20 mouse cellular contexts compared by ENCODE assay signal in genomic region chr12:105102901-105103300, GRCm38 (mm10). TPM values are rescaled to one million over a fixed set of nuclear protein-coding genes. Genes with fewer than 3 reads are reported as not detected.
DNase-seq lines count a peak whose midpoint lies in the region; ATAC-seq lines count a peak whose summit lies in the region.
"Had no signal": no experiment of that assay in that cellular context is flagged by ENCODE, and none has a peak within 500 bp of the region (broad histone marks: within the 10 kb centered on the region; RNA-seq: fewer than 3 reads in every experiment).

No protein-coding gene starts in this region.

- H3K4me1 ChIP-seq in heart, embryonic 12.5 days (replicated peaks): no peaks in the 10 kb centered on the region
- peaks cover 20% of the 10 kb centered on the region for H3K4me1 ChIP-seq in midbrain, embryonic 15.5 days
- H3K4me1 ChIP-seq: heart, embryonic 15.5 days; limb, embryonic 12.5 days had no signal

- WGBS in heart, embryonic 12.5 days: 52% methylated on average over 8 of the region's 8 CpGs
- WGBS in midbrain, embryonic 15.5 days: 28% methylated on average over 8 of the region's 8 CpGs

- no peak overlapping the region for H3K9ac ChIP-seq in heart, embryonic 12.5 days
- no peak overlapping the region for H3K9ac ChIP-seq in midbrain, embryonic 15.5 days
- H3K9ac ChIP-seq: heart, embryonic 15.5 days; limb, embryonic 12.5 days had no signal

- no peak overlapping the region for H3K4me2 ChIP-seq in heart, embryonic 12.5 days
- peak overlapping the region; percentile 12 for H3K4me2 ChIP-seq in midbrain, embryonic 15.5 days
- H3K4me2 ChIP-seq: heart, embryonic 15.5 days; limb, embryonic 12.5 days had no signal

- peaks cover 23% of the 10 kb centered on the region; the same call in 1 of the 2 replicates for H3K27me3 ChIP-seq in heart, embryonic 12.5 days (replicated peaks)
- H3K27me3 ChIP-seq in midbrain, embryonic 15.5 days (replicated peaks): no peaks in the 10 kb centered on the region

- no peaks in the 10 kb centered on the region for H3K36me3 ChIP-seq in heart, embryonic 12.5 days
- no peaks in the 10 kb centered on the region for H3K36me3 ChIP-seq in midbrain, embryonic 15.5 days (replicated peaks)
- H3K36me3 ChIP-seq: heart, embryonic 15.5 days; limb, embryonic 12.5 days had no signal

- no peak overlapping the region for H3K27ac ChIP-seq in heart, embryonic 12.5 days (ENCODE audit: poor library complexity, severe bottlenecking)
- H3K27ac ChIP-seq in midbrain, embryonic 15.5 days: peak overlapping the region; percentile 73
- H3K27ac ChIP-seq: heart, embryonic 15.5 days; limb, embryonic 12.5 days had no signal

- no peak overlapping the region for H3K4me3 ChIP-seq in heart, embryonic 12.5 days
- H3K4me3 ChIP-seq in midbrain, embryonic 15.5 days: no peak overlapping the region
- H3K4me3 ChIP-seq: heart, embryonic 15.5 days; limb, embryonic 12.5 days had no signal

- peak; percentile 40 for DNase-seq in heart, adult 11 months
- DNase-seq in right cerebral cortex, adult 18-20 months: peak; percentile 53
- DNase-seq in right cerebral cortex, postnatal 14 days: no peak
- DNase-seq in cerebellum, postnatal 4 days (ENCODE audit: low spot score in 2 of 2): no peak
- DNase-seq in adrenal gland, postnatal 14 days: no peak
- no peak for DNase-seq in cerebellum, adult 9-10 months
- DNase-seq: B cell, adult 2 months; gastrocnemius, postnatal 14 days; kidney, postnatal 4 days; lung, adult 18-20 months; thymus, postnatal 36 days had no signal

- no peak for ATAC-seq in heart, embryonic 12.5 days (ENCODE audit: insufficient number of reproducible peaks, low FRiP score)
- ATAC-seq in midbrain, embryonic 15.5 days (replicated peaks): peak; percentile 86
- ATAC-seq: activated CD4-positive, CD25-positive, alpha-beta regulatory T cell, adult 4 months; intestine, postnatal 0 days had no signal

- H3K9me3 ChIP-seq in heart, embryonic 12.5 days (replicated peaks): no peaks in the 10 kb centered on the region
- no peaks in the 10 kb centered on the region for H3K9me3 ChIP-seq in midbrain, embryonic 15.5 days
- H3K9me3 ChIP-seq: heart, embryonic 15.5 days; limb, embryonic 12.5 days had no signal

RNA-seq across cellular contexts. Expression of gene Tcl1b2, which starts 42.9 kb away (rescaled TPM):
- polyA plus RNA-seq in heart, embryonic 12.5 days (2016; fragmentation: Nextera tagmentation; extraction: Ambion mirVana): not detected in 2 replicates
- not detected in 2 replicates for polyA plus RNA-seq in midbrain, embryonic 15.5 days (2015; fragmentation: Nextera tagmentation; extraction: Ambion mirVana)
- not detected in 2 replicates for total RNA-seq in adrenal gland, postnatal 14 days (2021)
- total RNA-seq: common myeloid progenitor, adult 5-6 weeks; gastrocnemius, postnatal 14 days; megakaryocyte, adult 5-6 weeks; MEL had no signal
- polyA plus RNA-seq: activated CD4-positive, CD25-positive, alpha-beta regulatory T cell, adult 4 months; heart, embryonic 15.5 days; intestine, postnatal 0 days; limb, embryonic 12.5 days had no signal

RNA-seq across cellular contexts. Expression of gene Tcl1b1, which starts 56.6 kb away (rescaled TPM):
- not detected in 2 replicates for polyA plus RNA-seq in heart, embryonic 12.5 days (2016; fragmentation: Nextera tagmentation; extraction: Ambion mirVana)
- not detected in 2 replicates for polyA plus RNA-seq in midbrain, embryonic 15.5 days (2015; fragmentation: Nextera tagmentation; extraction: Ambion mirVana)
- total RNA-seq in adrenal gland, postnatal 14 days (2021): not detected in 2 replicates
- total RNA-seq: common myeloid progenitor, adult 5-6 weeks; gastrocnemius, postnatal 14 days; megakaryocyte, adult 5-6 weeks; MEL had no signal
- polyA plus RNA-seq: activated CD4-positive, CD25-positive, alpha-beta regulatory T cell, adult 4 months; heart, embryonic 15.5 days; intestine, postnatal 0 days; limb, embryonic 12.5 days had no signal

Comparison
In these comparisons a context has a peak if more than half of its experiments do, and no peak if none do; other contexts are left out.
1. DNase-seq: peak in heart, adult 11 months (single experiment) and right cerebral cortex, adult 18-20 months (single experiment); none in right cerebral cortex, postnatal 14 days (single experiment), cerebellum, postnatal 4 days (0 of 2), adrenal gland, postnatal 14 days (single experiment) and cerebellum, adult 9-10 months (single experiment).